Mouse (Mus musculus) gastrocnemius, postnatal 10 days (tissue): ENCODE results near the gene Scpep1. TPM values are rescaled to one million over a fixed set of nuclear protein-coding genes. Genes with fewer than 3 reads are reported as not detected.
"Not testable (repeated sequence)": the region's sequence is repeated elsewhere in the genome, so short reads cannot be mapped to it uniquely, and the experiment has no call there.

Experiments used
- DNase-seq: peaks from one replicate; pipeline ENCODE4 v3.0.0; 2021; ENCODE audit warnings: mixed read lengths
- total RNA-seq, 2 experiments: library from RNA; stranded (reverse); gene quantifications; 2 replicates each; pipeline ENCODE4 v1.2.3; 2021

Scpep1 gene
- total RNA-seq, 2 experiments from 2014 or later: 27.2 to 30.4 TPM

DNA sequence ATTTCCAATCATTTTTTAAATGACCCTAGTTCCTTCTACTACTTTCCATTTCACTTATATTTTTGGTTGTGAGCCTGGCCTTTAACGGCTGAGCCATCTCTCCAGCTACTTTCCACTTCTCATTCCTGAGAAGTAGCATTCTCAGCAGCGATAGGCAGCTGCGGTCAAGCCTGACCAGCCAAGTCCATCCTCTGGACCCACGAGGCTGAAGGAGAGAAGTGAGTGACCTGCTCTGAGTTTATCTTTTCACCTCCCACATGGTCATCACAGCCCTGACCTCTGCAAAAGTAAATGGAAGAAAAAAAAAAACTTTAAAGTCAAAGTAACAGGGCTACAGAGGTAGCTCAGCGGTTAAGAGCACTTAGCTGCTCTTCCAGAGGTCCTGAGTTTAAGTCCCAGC lies 28.7 kb downstream of the Scpep1 start:
- DNase-seq: no peak

GRCm38 (mm10) chr11:88909388-88910036 lies 45.8 kb downstream of the Scpep1 start:
- peak; percentile 34 for DNase-seq

DNA sequence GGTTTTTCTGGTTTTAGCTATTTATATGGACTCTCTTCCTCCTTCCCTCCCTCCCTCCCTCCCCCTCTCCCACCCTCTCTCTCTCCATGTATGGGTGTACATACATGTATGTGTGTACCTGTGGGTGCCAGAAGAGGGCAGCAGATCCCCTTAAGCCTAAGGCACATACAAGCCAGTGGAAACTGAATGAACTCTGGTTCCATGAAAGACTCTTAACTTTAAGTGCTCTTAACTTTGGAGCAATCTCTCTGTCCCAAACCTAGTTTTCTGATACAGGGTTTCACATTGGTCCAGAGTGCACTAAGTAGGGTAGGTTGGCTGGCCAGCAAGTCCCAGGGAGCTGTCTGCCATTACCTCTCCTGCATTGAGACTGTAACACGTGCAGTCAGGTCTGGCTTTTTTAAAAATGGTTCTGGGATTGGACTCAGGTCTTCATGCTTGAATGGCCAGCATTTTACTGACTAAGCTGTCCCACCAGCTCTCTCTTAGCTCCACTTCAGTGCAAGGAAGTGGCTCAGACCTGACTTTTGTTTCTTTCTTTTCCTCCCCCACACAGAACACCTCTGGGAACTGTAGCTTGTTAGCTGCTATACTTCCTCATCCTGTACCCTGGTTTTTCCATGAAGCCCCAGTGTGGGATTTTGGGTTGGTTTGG lies 46.6 kb downstream of the Scpep1 start:
- peak; percentile 64 for DNase-seq

DNA sequence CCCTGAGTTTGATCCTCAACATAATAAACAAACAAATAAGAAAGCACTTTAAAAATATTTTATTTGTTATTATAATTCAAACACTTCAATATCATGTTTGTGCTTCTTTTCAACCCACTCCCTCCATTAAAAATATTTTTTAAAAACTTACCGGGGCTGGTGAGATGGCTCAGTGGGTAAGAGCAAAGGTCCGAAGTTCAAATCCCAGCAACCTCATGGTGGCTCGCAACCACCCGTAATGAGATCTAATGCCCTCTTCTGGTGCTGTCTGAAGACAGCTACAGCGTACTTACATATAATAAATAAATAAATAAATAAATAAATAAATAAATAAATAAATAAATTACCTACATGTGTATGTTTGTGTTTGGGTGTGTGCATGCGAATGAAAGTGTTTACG lies 47.4 kb downstream of the Scpep1 start:
- DNase-seq: no peak

DNA sequence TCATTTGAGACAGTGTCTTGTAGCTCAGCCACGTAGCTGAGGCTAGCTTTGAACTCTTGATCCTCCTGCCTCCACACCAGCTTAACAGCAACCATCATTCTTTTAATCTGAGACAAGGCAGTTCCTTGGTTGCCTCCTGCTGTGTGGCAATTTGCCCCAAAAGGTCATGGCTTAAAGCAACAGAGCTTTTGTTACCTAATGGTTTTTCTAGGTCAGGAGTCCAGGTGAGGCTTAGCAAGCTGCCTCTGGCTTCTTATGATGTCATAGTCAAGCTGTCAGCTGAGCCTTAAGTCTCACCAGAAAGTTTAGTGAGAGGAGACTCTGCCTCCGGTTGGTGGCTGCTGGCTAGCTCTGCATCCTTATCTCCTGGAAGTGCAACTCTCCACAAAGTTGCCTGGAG lies 49.6 kb downstream of the Scpep1 start:
- DNase-seq: no peak

DNA sequence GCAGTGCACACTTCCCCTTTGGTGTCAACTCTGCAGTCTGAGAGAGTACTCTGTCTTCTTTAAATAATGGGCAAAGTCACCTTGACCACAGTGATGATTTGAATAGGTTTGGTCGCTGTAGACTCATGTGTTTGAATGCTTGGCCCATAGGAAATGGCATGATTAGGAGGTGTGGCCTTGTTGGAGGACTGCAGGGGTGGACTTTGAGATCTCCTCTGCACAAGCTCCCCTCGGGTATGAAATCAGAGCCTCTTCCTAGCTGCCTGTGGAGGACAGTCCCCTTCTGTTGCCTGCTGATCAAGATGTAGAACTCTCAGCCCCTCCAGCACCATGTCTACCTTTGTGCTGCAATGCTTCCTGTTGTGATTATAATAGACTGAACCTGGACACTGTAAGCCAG lies 51.2 kb downstream of the Scpep1 start:
- no peak for DNase-seq

DNA sequence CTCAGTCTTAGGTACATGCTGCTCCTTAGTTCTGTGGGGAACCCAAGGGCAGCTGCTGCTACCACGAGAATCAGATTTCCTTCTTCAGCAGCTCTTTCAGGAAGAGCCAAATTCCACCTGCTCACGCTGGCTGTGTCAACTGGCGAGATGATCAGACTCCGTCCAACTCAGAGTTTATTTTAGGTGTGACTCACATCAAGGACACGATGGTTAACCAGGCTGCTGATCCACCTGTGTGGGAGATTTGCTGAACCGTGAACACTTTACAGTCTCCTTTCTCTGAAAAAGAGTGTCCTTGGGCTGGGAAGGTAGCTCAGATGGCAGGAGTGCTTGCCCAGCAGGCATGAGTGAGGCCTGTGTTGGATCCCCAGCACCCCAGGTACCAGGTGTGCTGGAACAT lies 52.5 kb downstream of the Scpep1 start:
- DNase-seq: no peak

- DNase-seq: no peak
Measured at GRCm38 (mm10) chr11:88901341-88901802, 53.9 kb downstream of the Scpep1 start.

GRCm38 (mm10) chr11:88899561-88899960 lies 55.7 kb downstream of the Scpep1 start:
- DNase-seq: no peak

GRCm38 (mm10) chr11:88898380-88898763 lies 56.9 kb downstream of the Scpep1 start:
- no peak for DNase-seq

GRCm38 (mm10) chr11:88897624-88898379 lies 57.5 kb downstream of the Scpep1 start:
- peak; percentile 19 for DNase-seq

DNA sequence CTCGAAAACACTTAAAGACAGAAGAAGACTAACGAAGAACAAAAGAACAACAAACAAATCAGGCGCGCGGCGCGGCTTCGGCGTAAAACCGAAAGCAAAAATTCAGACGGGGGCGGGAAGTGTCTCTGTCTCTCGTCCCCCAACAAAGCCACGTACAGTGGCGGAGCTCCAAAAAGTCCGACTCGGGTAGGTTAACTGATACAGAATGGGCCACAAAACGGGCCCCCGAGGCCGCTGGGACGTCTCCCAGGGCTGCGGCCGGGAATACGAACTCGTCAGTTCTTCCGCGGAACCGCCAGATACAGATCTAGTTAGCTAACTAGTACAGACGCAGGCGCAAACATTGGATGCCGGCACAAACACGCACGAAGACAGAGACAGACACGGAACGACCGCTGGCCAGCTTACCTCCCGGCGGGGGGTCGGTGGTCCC lies 59.4 kb downstream of the Scpep1 start:
- not testable (repeated sequence) for DNase-seq

GRCm38 (mm10) chr11:88895235-88895634 lies 60.0 kb downstream of the Scpep1 start:
- DNase-seq: not testable (repeated sequence)

DNA sequence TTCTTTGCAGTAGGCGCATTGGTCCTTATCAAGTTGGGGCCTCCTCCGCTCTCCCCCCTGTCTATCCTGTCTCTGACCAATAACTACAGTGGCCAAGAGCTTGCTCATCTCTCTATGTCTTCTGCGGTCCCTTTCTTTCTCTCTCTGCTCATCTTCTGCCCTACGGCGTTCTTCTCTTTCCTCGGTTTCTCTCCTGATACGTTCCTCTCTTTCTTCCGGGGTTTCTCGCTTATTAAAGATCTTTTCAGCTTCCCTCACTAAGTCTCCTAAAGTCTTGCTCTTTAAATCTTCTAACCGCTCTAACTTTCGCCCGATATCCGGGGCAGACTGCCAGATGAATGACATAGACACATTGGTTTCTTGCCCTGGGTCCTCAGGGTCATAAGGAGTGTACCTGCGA lies 61.0 kb downstream of the Scpep1 start:
- DNase-seq: not testable (repeated sequence)

DNA sequence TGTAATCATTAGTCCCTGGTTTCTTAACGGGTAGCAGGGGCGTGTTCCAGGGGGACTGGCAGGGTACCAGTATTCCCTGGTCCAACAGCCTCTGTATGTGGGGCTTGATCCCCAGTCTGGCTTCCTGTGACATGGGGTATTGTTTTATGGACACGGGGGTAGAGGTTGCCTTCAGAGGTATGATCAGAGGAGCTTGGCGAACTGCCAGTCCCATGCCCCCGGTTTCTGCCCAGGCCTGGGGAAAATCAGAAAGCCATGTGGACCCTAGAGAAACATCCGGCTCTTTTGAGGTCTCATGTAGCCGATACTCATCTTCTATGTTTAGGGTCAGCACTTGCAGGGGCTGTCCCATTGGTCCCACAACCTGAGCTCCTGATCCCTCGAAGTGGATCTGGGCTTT lies 61.8 kb downstream of the Scpep1 start:
- not testable (repeated sequence) for DNase-seq

DNA sequence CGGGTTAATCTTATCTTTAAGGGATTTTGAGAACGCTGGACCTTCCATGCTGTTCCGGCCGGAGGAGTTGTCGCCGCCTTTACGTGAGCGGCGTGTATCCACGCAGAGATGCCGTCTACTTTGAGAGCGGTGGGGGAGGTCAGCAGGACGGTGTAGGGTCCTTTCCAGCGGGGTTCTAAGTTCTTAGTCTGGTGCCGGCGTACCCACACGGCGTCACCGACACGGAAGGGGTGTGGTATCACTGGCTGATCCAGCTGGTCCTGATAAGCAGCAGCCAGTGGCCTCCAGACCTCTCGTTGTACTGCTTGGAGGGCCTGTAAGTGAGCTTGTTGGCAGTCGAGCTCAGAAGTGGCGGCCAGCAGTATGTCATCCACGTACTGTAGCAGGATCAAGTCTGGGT lies 62.5 kb downstream of the Scpep1 start:
- DNase-seq: not testable (repeated sequence)

DNA sequence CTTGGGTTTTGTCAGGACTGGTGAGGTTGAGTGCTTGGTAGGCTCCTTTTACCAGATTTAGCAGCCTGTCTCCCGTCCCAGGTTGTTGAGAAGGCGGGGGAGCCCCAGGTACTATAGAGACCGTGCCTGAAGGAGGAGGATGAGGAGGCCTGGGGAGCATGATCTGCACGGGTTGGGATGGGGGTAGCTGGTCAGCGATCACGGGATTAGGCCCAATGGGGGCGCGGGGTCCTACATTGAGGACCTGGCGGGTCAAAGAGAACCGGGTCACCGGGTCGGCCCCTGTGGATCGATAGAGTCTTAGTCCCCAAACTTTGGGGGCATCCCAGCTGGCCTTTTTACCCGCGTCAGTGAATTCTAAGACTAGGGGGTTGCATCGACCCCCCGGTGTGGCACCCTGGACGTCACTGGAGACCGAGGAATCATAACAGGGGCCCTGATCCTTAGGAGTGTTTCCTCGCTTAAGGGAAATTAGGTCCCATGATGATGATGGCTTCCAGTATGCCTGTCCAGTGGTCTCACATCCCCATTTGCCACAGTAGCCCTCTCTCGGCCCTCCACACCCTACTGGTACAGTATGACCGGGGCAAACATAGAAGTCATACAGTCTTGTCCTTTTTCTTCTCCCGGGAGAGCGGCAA lies 63.2 kb downstream of the Scpep1 start:
- DNase-seq: peak; percentile 62

DNA sequence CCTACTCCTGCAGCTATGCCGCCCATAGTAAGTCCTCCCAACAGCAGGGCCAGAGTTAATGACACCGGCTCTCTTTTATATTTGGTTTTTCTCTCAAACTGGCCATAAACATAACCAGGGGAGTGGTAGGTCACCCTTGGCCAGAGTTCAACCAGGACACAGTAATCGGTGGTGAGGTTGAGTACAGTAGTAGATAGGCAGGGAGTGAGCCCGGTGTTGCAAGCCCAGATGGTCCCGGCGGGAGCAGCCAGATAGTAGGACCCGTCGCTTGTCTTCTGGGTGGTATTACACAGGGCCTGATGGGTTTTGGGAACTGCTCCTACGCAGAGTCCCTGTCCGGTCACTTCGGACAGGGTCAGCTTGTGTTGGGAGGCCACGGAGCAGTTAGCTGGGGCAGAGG lies 63.8 kb downstream of the Scpep1 start:
- DNase-seq: peak; percentile 25

GRCm38 (mm10) chr11:88890904-88891303 lies 64.4 kb downstream of the Scpep1 start:
- DNase-seq: not testable (repeated sequence)

GRCm38 (mm10) chr11:88888996-88889395 lies 66.3 kb downstream of the Scpep1 start:
- no peak for DNase-seq

GRCm38 (mm10) chr11:88884376-88885065 lies 70.7 kb downstream of the Scpep1 start:
- no peak for DNase-seq

- DNase-seq: no peak
Measured at GRCm38 (mm10) chr11:88878011-88878410, 77.3 kb downstream of the Scpep1 start.
